Comparison of ENCODE assay signal across 35 mouse cellular contexts in genomic region chr17:86269639-86270038, GRCm38 (mm10).
"Had no signal": no experiment of that assay in that cellular context is flagged by ENCODE, and none has a peak within 500 bp of the region (broad histone marks: within the 10 kb centered on the region; RNA-seq: fewer than 3 reads in every experiment).

No protein-coding gene starts in this region.

- H3K27ac ChIP-seq: heart, embryonic 13.5 days; heart, embryonic 15.5 days; hindbrain, embryonic 10.5 days; hindbrain, embryonic 12.5 days; hindbrain, embryonic 13.5 days; hindbrain, embryonic 14.5 days; hindbrain, embryonic 15.5 days; hindbrain, postnatal 0 days; intestine, embryonic 15.5 days; kidney, embryonic 15.5 days; kidney, postnatal 0 days; left cerebral cortex, adult 2 months had no signal

- H3K4me3 ChIP-seq: heart, embryonic 12.5 days; heart, embryonic 13.5 days; heart, embryonic 15.5 days; hindbrain, embryonic 10.5 days; hindbrain, embryonic 12.5 days; hindbrain, embryonic 13.5 days; hindbrain, embryonic 15.5 days; intestine, embryonic 15.5 days; kidney, embryonic 15.5 days; layer of hippocampus, adult 2 months; left cerebral cortex, adult 2 months had no signal

- H3K9me3 ChIP-seq: heart, embryonic 12.5 days; heart, embryonic 13.5 days; heart, embryonic 15.5 days; hindbrain, embryonic 10.5 days; hindbrain, embryonic 12.5 days; hindbrain, embryonic 13.5 days; hindbrain, embryonic 15.5 days; intestine, embryonic 15.5 days; kidney, embryonic 15.5 days had no signal

- H3K9ac ChIP-seq: heart, embryonic 12.5 days; heart, embryonic 13.5 days; heart, embryonic 15.5 days; hindbrain, embryonic 12.5 days; hindbrain, embryonic 13.5 days; hindbrain, embryonic 14.5 days; hindbrain, embryonic 15.5 days; intestine, embryonic 15.5 days; kidney, embryonic 15.5 days had no signal

- H3K27me3 ChIP-seq: heart, embryonic 12.5 days; heart, embryonic 13.5 days; heart, embryonic 15.5 days; hindbrain, embryonic 12.5 days; hindbrain, embryonic 13.5 days; hindbrain, embryonic 15.5 days; intestine, embryonic 15.5 days; kidney, embryonic 15.5 days had no signal

- DNase-seq: heart, postnatal 10 days; heart, postnatal 14 days; heart, postnatal 36 days; heart, postnatal 4 days; kidney, adult 11 months; kidney, adult 18-20 months; kidney, adult 2 months; kidney, adult 8-10 months; kidney, adult 9 months; kidney, postnatal 10 days; kidney, postnatal 14 days; kidney, postnatal 25 days; kidney, postnatal 36 days; kidney, postnatal 4 days; layer of hippocampus, adult 9-11 months; layer of hippocampus, postnatal 36 days had no signal

- H3K4me2 ChIP-seq: heart, embryonic 11.5 days; heart, embryonic 12.5 days; heart, embryonic 13.5 days; heart, embryonic 15.5 days; hindbrain, embryonic 12.5 days; hindbrain, embryonic 13.5 days; hindbrain, embryonic 14.5 days; hindbrain, embryonic 15.5 days; intestine, embryonic 15.5 days; kidney, embryonic 15.5 days had no signal

- ATAC-seq: hindbrain, embryonic 16.5 days; hindbrain, postnatal 0 days; inflammation-experienced regulatory T-cells, adult 6 months; intestine, embryonic 15.5 days; intestine, embryonic 16.5 days; intestine, postnatal 0 days had no signal

- H3K36me3 ChIP-seq: heart, embryonic 12.5 days; heart, embryonic 13.5 days; heart, embryonic 15.5 days; hindbrain, embryonic 10.5 days; hindbrain, embryonic 12.5 days; hindbrain, embryonic 13.5 days; hindbrain, embryonic 15.5 days; intestine, embryonic 15.5 days; kidney, embryonic 15.5 days had no signal
